Mouse (Mus musculus) myocyte (in vitro differentiated cells): Measurements from ENCODE around the gene Alox12b. TPM values are rescaled to one million over a fixed set of nuclear protein-coding genes. Genes with fewer than 3 reads are reported as not detected.

Experiments used
- H3K27me3 ChIP-seq: one replicate; pipeline ENCODE4 v1.6.1; 2011; ENCODE audit not compliant: control insufficient read depth, insufficient read depth, insufficient read length
- H3K36me3 ChIP-seq: one replicate; pipeline ENCODE4 v1.6.1; 2011; ENCODE audit not compliant: control insufficient read depth, insufficient read depth
- H3K4me2 ChIP-seq: one replicate; pipeline ENCODE4 v1.6.1; 2011; ENCODE audit warnings: low read depth, control low read depth
- H3K4me3 ChIP-seq: one replicate; pipeline ENCODE4 v1.5.1; 2011; ENCODE audit warnings: mild to moderate bottlenecking, control low read depth, moderate library complexity
- H3K79me2 ChIP-seq: one replicate; pipeline ENCODE4 v1.6.1; 2011; ENCODE audit not compliant: control insufficient read depth, insufficient read depth
- H3ac ChIP-seq: one replicate; pipeline ENCODE4 v1.6.1; 2011; ENCODE audit not compliant: control insufficient read depth, insufficient read length
- CEBPB ChIP-seq: IDR thresholded peaks from 2 replicates; pipeline ENCODE4 v1.6.1; 2011; ENCODE audit warnings: mild to moderate bottlenecking, moderate library complexity; ENCODE audit not compliant: poor library complexity, insufficient read depth, severe bottlenecking
- E2F4 ChIP-seq: IDR thresholded peaks from one replicate; pipeline ENCODE4 v1.6.1; 2011; ENCODE audit warnings: mild to moderate bottlenecking, control low read depth, moderate library complexity; ENCODE audit not compliant: insufficient read depth
- MAX ChIP-seq: IDR thresholded peaks from one replicate; pipeline ENCODE4 v1.6.1; 2011; ENCODE audit warnings: low read depth, mild to moderate bottlenecking, control low read depth
- MYOD1 ChIP-seq, 3 experiments: IDR thresholded peaks; one replicate each; pipeline ENCODE4 v1.6.1; 2011; ENCODE audit warnings: control low read depth in 2 of 3, low read depth in 2 of 3, mild to moderate bottlenecking in 2 of 3, moderate library complexity in 1 of 3; ENCODE audit not compliant: insufficient read length in 2 of 3, control insufficient read depth in 1 of 3
- MYOG ChIP-seq, 3 experiments: IDR thresholded peaks; one replicate each; pipeline ENCODE4 v1.6.1; 2011; ENCODE audit warnings: control low read depth in 2 of 3, low read depth in 2 of 3, mild to moderate bottlenecking in 2 of 3; ENCODE audit not compliant: insufficient read length in 2 of 3, control insufficient read depth in 1 of 3, insufficient read depth in 1 of 3
- POLR2A ChIP-seq: IDR thresholded peaks from one replicate; pipeline ENCODE4 v1.6.1; 2011; ENCODE audit warnings: low read depth, mild to moderate bottlenecking, control low read depth, moderate library complexity; ENCODE audit not compliant: insufficient read length
- POLR2AphosphoS2 ChIP-seq: IDR thresholded peaks from one replicate; pipeline ENCODE4 v1.6.1; 2011; ENCODE audit warnings: low read depth, control low read depth; ENCODE audit not compliant: insufficient read length
- REST ChIP-seq: IDR thresholded peaks from one replicate; pipeline ENCODE4 v1.6.1; 2011; ENCODE audit warnings: mild to moderate bottlenecking, control low read depth, moderate library complexity; ENCODE audit not compliant: insufficient read depth, insufficient read length
- SRF ChIP-seq: IDR thresholded peaks from one replicate; pipeline ENCODE4 v1.6.1; 2011; ENCODE audit warnings: low read depth; ENCODE audit not compliant: control insufficient read depth, insufficient read length
- TCF12 ChIP-seq: IDR thresholded peaks from one replicate; pipeline ENCODE4 v1.6.1; 2011; ENCODE audit warnings: mild to moderate bottlenecking, control low read depth; ENCODE audit not compliant: poor library complexity, insufficient read depth, severe bottlenecking
- TCF3 ChIP-seq: IDR thresholded peaks from one replicate; pipeline ENCODE4 v1.6.1; 2011; ENCODE audit warnings: low read depth, control low read depth; ENCODE audit not compliant: insufficient read length
- USF1 ChIP-seq: IDR thresholded peaks from one replicate; pipeline ENCODE4 v1.6.1; 2011; ENCODE audit warnings: low read depth, mild to moderate bottlenecking, control low read depth, moderate library complexity
- polyA plus RNA-seq: library from polyadenylated mRNA; unstranded; fragments of >200 nt; fragmentation: generic; extraction: Trizol; gene quantifications from one replicate; pipeline ENCODE4 v1.2.1, GENCODE M21; 2012; ENCODE audit warnings: missing spikeins

Alox12b gene
- polyA plus RNA-seq, 1 experiment: not detected

GRCm38 (mm10) chr11:69172606-69173005, 15.8 kb downstream of the Alox12b start:
- H3K27me3 ChIP-seq: no peaks in the 10 kb centered on the region
- H3K4me2 ChIP-seq: no peak overlapping the region
- H3K4me3 ChIP-seq: no peak overlapping the region
- H3ac ChIP-seq: no peak overlapping the region
- TF ChIP-seq POLR2A (no peak), SRF (no peak), TCF12 (no peak), MYOG (IDR thresholded peaks at IDR 0.05; ENCODE audit: control insufficient read depth in 1 of 3, insufficient read depth in 1 of 3, insufficient read length in 2 of 3, low read depth in 2 of 3) (no peak), REST (no peak), MAX (no peak), E2F4 (no peak), USF1 (no peak), MYOD1 (IDR thresholded peaks at IDR 0.05; ENCODE audit: control insufficient read depth in 1 of 3, insufficient read length in 2 of 3, low read depth in 2 of 3) (no peak)
- H3K79me2 ChIP-seq: no peaks in the 10 kb centered on the region
- H3K36me3 ChIP-seq: no peaks in the 10 kb centered on the region

GRCm38 (mm10) chr11:69174722-69175121, 17.9 kb downstream of the Alox12b start:
- H3ac ChIP-seq: no peak overlapping the region
- TF ChIP-seq TCF12 (no peak), E2F4 (no peak), SRF (no peak), CEBPB (no peak), TCF3 (no peak)
- H3K36me3 ChIP-seq: no peaks in the 10 kb centered on the region
- no peaks in the 10 kb centered on the region for H3K27me3 ChIP-seq
- H3K4me3 ChIP-seq: no peak overlapping the region
- H3K79me2 ChIP-seq: no peaks in the 10 kb centered on the region
- H3K4me2 ChIP-seq: no peak overlapping the region

- Histone ChIP-seq H3K4me3 (no peak overlapping the region), H3ac (no peak overlapping the region), H3K4me2 (no peak overlapping the region), H3K79me2 (no peaks in the 10 kb centered on the region), H3K36me3 (no peaks in the 10 kb centered on the region), H3K27me3 (no peaks in the 10 kb centered on the region)
- no peak for TF ChIP-seq TCF3
- no peak for TF ChIP-seq POLR2A
- TF ChIP-seq MAX: no peak
- TF ChIP-seq SRF: no peak
- no peak for TF ChIP-seq POLR2AphosphoS2
- no peak for TF ChIP-seq CEBPB
- TF ChIP-seq USF1: no peak
- no peak for TF ChIP-seq E2F4
- no peak for TF ChIP-seq REST
- no peak for TF ChIP-seq TCF12
- TF ChIP-seq MYOG (IDR thresholded peaks at IDR 0.05; ENCODE audit: control insufficient read depth in 1 of 3, insufficient read depth in 1 of 3, insufficient read length in 2 of 3, low read depth in 2 of 3): no peak
- TF ChIP-seq MYOD1 (IDR thresholded peaks at IDR 0.05; ENCODE audit: control insufficient read depth in 1 of 3, insufficient read length in 2 of 3, low read depth in 2 of 3): no peak
Measured at GRCm38 (mm10) chr11:69178525-69178924, 21.7 kb downstream of the Alox12b start.

- Histone ChIP-seq H3K4me3 (no peak overlapping the region), H3K79me2 (no peaks in the 10 kb centered on the region), H3ac (no peak overlapping the region), H3K36me3 (no peaks in the 10 kb centered on the region), H3K27me3 (no peaks in the 10 kb centered on the region), H3K4me2 (no peak overlapping the region)
- TF ChIP-seq MAX (no peak), TCF3 (no peak), SRF (no peak), MYOG (IDR thresholded peaks at IDR 0.05; ENCODE audit: control insufficient read depth in 1 of 3, insufficient read depth in 1 of 3, insufficient read length in 2 of 3, low read depth in 2 of 3) (no peak), POLR2AphosphoS2 (no peak), MYOD1 (IDR thresholded peaks at IDR 0.05; ENCODE audit: control insufficient read depth in 1 of 3, insufficient read length in 2 of 3, low read depth in 2 of 3) (no peak), E2F4 (no peak), POLR2A (no peak), TCF12 (no peak), CEBPB (no peak), REST (no peak), USF1 (no peak)
Measured at GRCm38 (mm10) chr11:69179512-69179911, 22.7 kb downstream of the Alox12b start.

- Histone ChIP-seq H3ac (no peak overlapping the region), H3K36me3 (no peaks in the 10 kb centered on the region), H3K4me3 (no peak overlapping the region), H3K27me3 (no peaks in the 10 kb centered on the region), H3K4me2 (no peak overlapping the region), H3K79me2 (no peaks in the 10 kb centered on the region)
- TF ChIP-seq MYOG (IDR thresholded peaks at IDR 0.05; ENCODE audit: control insufficient read depth in 1 of 3, insufficient read depth in 1 of 3, insufficient read length in 2 of 3, low read depth in 2 of 3): no peak
- TF ChIP-seq POLR2AphosphoS2: no peak
- TF ChIP-seq E2F4: no peak
- TF ChIP-seq TCF3: no peak
- TF ChIP-seq CEBPB: no peak
- no peak for TF ChIP-seq SRF
- TF ChIP-seq POLR2A: no peak
- TF ChIP-seq MAX: no peak
- no peak for TF ChIP-seq USF1
- no peak for TF ChIP-seq TCF12
- no peak for TF ChIP-seq MYOD1 (IDR thresholded peaks at IDR 0.05; ENCODE audit: control insufficient read depth in 1 of 3, insufficient read length in 2 of 3, low read depth in 2 of 3)
- TF ChIP-seq REST: no peak
Measured at GRCm38 (mm10) chr11:69180120-69180519, 23.3 kb downstream of the Alox12b start.
